Mouse (Mus musculus) embryo, embryonic 11 days (tissue): ENCODE measurements at regions not wholly inside any gene's neighbourhood (a gene's known extent, or its start where the extent isn't known, plus 50 kb on each side); places are given as distances from the start of the nearest gene placed in this dataset.
A peak's percentile ranks its signal among the peaks of the same experiment; 100 is the strongest.

ENCODE experiments used
- DNase-seq: peaks from one replicate; pipeline ENCODE4 v3.0.0-alpha.2; 2015

GRCm38 (mm10) chr14:14596057-14596809 is 105.8 kb upstream of the Slc4a7 start:
- DNase-seq: no peak

GRCm38 (mm10) chr14:14599586-14599985 is 102.5 kb upstream of the Slc4a7 start:
- peak; percentile 24 for DNase-seq

- no peak for DNase-seq
Measured at GRCm38 (mm10) chr14:14599990-14600389, 102.1 kb upstream of the Slc4a7 start.

- no peak for DNase-seq
Measured at GRCm38 (mm10) chr14:14603439-14603838, 98.6 kb upstream of the Slc4a7 start.

GRCm38 (mm10) chr14:14607074-14607473 is 95.0 kb upstream of the Slc4a7 start:
- no peak for DNase-seq

GRCm38 (mm10) chr14:14612245-14612644 is 89.8 kb upstream of the Slc4a7 start:
- no peak for DNase-seq

- DNase-seq: no peak
Measured at GRCm38 (mm10) chr14:14620316-14620715, 81.8 kb upstream of the Slc4a7 start.

- DNase-seq: no peak
Measured at GRCm38 (mm10) chr14:14628673-14629072, 73.4 kb upstream of the Slc4a7 start.

GRCm38 (mm10) chr14:14631750-14632149 is 70.3 kb upstream of the Slc4a7 start:
- DNase-seq: peak; percentile 8

GRCm38 (mm10) chr14:14632471-14632870 is 69.6 kb upstream of the Slc4a7 start:
- peak; percentile 70 for DNase-seq

GRCm38 (mm10) chr14:14632951-14633931 is 68.8 kb upstream of the Slc4a7 start:
- peak; percentile 66 for DNase-seq

- DNase-seq: peak; percentile 15
Measured at GRCm38 (mm10) chr14:14634021-14634420, 68.1 kb upstream of the Slc4a7 start.

GRCm38 (mm10) chr14:14639102-14640015 is 62.7 kb upstream of the Slc4a7 start:
- DNase-seq: no peak

GRCm38 (mm10) chr14:14640023-14640441 is 62.0 kb upstream of the Slc4a7 start:
- peak; percentile 11 for DNase-seq

GRCm38 (mm10) chr14:14640557-14640956 is 61.5 kb upstream of the Slc4a7 start:
- DNase-seq: no peak

- DNase-seq: no peak
Measured at GRCm38 (mm10) chr14:14643533-14643932, 58.5 kb upstream of the Slc4a7 start.

GRCm38 (mm10) chr14:14645084-14645483 is 57.0 kb upstream of the Slc4a7 start:
- no peak for DNase-seq
